Mouse (Mus musculus) spleen, adult 2 months (tissue): Measurements from ENCODE around the gene E2f4. TPM values are rescaled to one million over a fixed set of nuclear protein-coding genes. Genes with fewer than 3 reads are reported as not detected.

Experiments
- DNase-seq, 2 experiments: peaks; one replicate each; pipeline versions ENCODE4 v3.0.0 to v3.0.0-alpha.2; 2012 to 2021; ENCODE audit warnings: low spot score in 2 of 2, low read depth in 1 of 2
- H3K27ac ChIP-seq: fragments of 200-500 bp; 2 replicates; pipeline ENCODE4 v1.5.1; 2012; ENCODE audit warnings: low read length, inconsistent platforms; ENCODE audit not compliant: insufficient read depth
- H3K27me3 ChIP-seq: fragments of 200-500 bp; 2 replicates; pipeline ENCODE4 v1.6.1; 2012; ENCODE audit warnings: mild to moderate bottlenecking, moderate library complexity, low read length, inconsistent platforms; ENCODE audit not compliant: control insufficient read depth, insufficient read depth
- H3K36me3 ChIP-seq: fragments of 200-500 bp; 2 replicates; pipeline ENCODE4 v1.6.1; 2012; ENCODE audit warnings: mild to moderate bottlenecking, low read length, inconsistent platforms; ENCODE audit not compliant: control insufficient read depth, insufficient read depth
- H3K4me1 ChIP-seq: fragments of 200-500 bp; 2 replicates; pipeline ENCODE4 v1.6.1; 2011; ENCODE audit warnings: inconsistent platforms; ENCODE audit not compliant: control insufficient read depth, insufficient read depth, insufficient read length
- H3K4me3 ChIP-seq: fragments of 200-500 bp; 2 replicates; pipeline ENCODE4 v1.5.1; 2011; ENCODE audit warnings: mild to moderate bottlenecking, inconsistent platforms; ENCODE audit not compliant: insufficient read depth, insufficient read length; ENCODE audit errors: extremely low read depth
- CTCF ChIP-seq: fragments of 200-500 bp; IDR thresholded peaks from 2 replicates; pipeline ENCODE4 v1.5.1; 2011; ENCODE audit warnings: mild to moderate bottlenecking, inconsistent platforms; ENCODE audit not compliant: insufficient read depth, insufficient read length, insufficient replicate concordance; ENCODE audit errors: extremely low read depth
- POLR2A ChIP-seq: fragments of 200-500 bp; IDR thresholded peaks from 2 replicates; pipeline ENCODE4 v1.6.1; 2011; ENCODE audit warnings: low read depth, low read length, inconsistent platforms
- WGBS: fragments of 180-500 bp; shearing (Covaris S2); methylation state at CpG from one replicate; pipeline ENCODE4 v1.1.7; 2018; 5-methylcytosine and 5-hydroxymethylcytosine counted together
- polyA plus RNA-seq: library from polyadenylated mRNA; depleted of rRNA; stranded (reverse); fragments of >200 nt; gene quantifications from 2 replicates; pipeline ENCODE4 v1.2.3, GENCODE M21; 2012

Gene E2f4
- polyA plus RNA-seq, 1 experiment = 165 TPM

DNA sequence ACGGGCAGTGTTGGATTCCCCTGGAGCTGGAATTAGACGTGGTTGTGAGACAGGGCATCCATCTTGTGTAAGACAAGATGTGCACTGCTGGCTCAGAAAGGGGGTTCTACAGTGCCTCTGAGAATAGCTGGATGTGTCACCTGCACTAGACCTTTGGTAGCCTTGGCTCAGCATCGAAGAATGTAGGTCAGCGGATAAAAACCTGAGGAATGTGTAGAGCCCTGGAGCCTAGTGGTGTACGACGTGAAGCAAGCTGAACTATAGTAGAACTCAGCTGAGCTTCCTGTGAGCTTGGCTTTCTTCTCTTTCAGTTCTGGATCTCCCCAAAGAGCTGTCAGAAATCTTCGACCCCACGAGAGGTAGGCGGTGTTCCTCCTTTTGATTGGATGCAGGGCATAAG lies 6.4 kb downstream of the E2f4 start:
- peaks cover 39% of the 10 kb centered on the region for H3K36me3 ChIP-seq
- no peak overlapping the region for H3K4me3 ChIP-seq
- DNase-seq = no peak
- no peak overlapping the region for H3K27ac ChIP-seq
- TF ChIP-seq POLR2A = no peak
- no peak for TF ChIP-seq CTCF
- WGBS = 77% methylated on average over 9 of the region's 9 CpGs
- peaks cover 1% of the 10 kb centered on the region; the same call in 1 of the 2 replicates for H3K4me1 ChIP-seq
- no peaks in the 10 kb centered on the region for H3K27me3 ChIP-seq

DNA sequence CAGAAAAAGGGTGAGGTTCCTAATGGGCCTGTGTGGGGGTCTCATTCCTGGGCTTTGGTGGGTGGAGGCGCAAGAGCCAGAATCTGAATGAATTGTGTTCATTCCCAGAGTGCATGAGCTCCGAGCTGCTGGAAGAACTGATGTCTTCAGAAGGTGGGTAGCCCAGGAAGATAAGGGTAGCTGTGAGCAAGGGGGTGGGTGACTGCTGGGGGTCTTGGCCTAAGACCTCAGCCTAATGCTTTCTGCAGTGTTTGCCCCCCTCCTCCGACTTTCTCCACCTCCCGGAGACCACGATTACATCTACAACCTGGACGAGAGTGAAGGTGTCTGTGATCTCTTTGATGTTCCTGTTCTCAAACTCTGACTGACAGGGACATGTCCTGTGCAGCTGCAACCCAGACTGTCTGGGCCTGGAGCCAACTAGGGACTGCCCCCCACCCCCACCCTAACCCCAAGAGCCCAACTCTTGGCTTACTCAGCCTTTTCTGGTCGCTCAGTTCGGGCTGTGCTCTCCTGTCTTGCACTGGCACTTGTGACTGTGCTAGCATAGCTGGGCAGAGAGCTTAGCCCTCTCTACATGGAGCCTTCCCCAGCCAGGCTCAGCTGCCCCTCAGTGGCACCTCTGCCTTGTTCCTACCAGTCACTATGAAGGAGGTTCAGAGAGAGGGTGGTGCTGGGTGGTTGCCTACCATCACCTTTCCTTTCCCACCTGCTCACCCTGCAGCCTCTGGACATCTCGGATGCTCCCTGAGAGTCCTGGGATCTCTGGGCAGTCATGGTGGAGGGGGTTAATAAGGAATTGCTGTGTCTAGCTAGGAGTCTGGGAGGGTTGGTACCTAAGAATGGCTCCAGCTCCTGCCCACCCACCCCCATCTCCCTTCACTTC lies 7.1 kb downstream of the E2f4 start:
- no peak overlapping the region for H3K4me3 ChIP-seq
- H3K36me3 ChIP-seq = peaks cover 37% of the 10 kb centered on the region
- no peak for DNase-seq
- H3K27ac ChIP-seq = peak overlapping the region; percentile 12; the same call in 1 of the 2 replicates
- WGBS = 50% methylated on average over 9 of the region's 9 CpGs
- TF ChIP-seq CTCF = no peak
- no peak for TF ChIP-seq POLR2A
- no peaks in the 10 kb centered on the region for H3K27me3 ChIP-seq
- H3K4me1 ChIP-seq = no peaks in the 10 kb centered on the region; the same call in 1 of the 2 replicates

DNA sequence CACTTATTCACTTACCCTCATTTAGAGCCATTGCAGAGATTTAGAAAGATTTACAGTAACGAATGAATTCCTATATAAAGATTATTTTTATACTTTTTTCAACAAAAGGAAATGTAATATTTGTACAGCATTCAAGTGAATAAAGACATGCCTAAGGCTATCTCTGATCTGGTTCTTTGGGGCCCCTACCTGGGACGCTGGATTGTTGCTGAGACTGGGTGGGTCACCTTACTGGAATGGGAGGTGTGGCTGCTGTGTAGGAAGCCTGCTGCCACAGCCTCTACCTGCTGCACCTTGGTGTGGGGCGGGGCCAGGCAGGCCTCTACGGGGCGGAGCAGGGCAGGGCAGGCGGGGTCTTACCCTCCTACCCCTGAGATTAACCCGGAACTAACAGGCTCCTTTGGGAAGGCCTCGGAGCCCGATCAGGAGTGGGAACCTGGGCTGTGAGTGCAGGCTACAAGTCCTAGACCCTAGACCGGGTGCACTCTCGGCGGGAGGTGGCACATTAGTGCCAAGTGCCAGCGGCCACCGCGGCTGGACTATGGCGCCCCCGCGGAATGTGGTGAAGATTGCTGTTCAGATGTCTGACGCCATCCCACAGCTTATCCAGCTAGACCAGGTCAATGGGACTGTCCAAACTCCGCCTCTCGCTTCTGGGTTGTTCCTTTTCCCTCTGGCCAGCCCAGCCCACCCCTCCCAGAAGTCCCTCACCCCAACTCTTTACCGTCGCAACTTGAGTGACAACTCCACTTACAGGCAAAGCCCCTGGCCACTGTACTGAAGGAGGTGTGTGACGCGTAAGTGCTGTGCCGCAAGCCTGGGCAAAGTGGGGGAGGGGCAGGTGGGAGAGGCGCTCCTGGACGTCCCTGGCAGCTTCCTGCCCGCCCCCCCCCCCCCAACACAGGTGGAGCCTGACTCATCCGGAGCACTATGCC lies 8.0 kb downstream of the E2f4 start, which contains the start of gene Elmo3:
Gene Elmo3 (plus strand): TSS at position 391 of the 935 bp plus-strand sequence.
- TF ChIP-seq CTCF (no peak), POLR2A (no peak)
- Histone ChIP-seq H3K4me1 (no peaks in the 10 kb centered on the region; the same call in 1 of the 2 replicates), H3K36me3 (peaks cover 31% of the 10 kb centered on the region), H3K4me3 (peak within 1 kb of the TSS; percentile 48), H3K27me3 (no peaks in the 10 kb centered on the region), H3K27ac (peak within 1 kb of the TSS; percentile 31)
- WGBS = 21% methylated on average over 30 of the region's 30 CpGs
- DNase-seq = no peak

DNA sequence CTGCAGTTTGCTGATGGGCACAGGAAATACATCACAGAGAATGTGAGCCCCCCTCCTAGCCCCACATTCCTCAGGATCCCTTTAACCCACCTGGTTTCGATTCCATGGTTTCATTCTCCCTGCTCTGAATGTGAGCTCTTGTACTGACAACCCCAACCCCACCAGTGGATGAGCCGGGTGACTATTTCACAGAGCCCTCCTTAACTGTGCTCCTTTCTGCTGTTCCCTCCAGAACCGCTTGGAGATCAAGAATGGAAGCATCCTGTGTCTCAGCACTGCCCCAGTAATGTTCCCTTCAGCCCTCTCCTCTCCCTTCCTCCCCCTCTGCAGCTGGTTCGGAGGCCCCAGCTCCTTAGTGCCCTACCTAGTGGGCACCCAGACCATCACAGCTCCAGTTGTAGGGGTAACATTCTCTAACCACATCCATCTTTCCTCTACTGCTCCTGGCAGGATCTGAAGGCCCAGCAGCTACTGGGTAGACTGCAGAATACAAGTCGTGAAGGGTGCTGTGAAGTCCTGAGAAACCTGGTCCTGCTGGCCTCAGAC lies 8.8 kb downstream of the E2f4 start:
- H3K4me3 ChIP-seq = no peak overlapping the region
- TF ChIP-seq POLR2A (no peak), CTCF (no peak)
- H3K4me1 ChIP-seq = no peaks in the 10 kb centered on the region; the same call in 1 of the 2 replicates
- H3K27ac ChIP-seq = no peak overlapping the region
- WGBS = 53% methylated on average over 5 of the region's 5 CpGs
- no peaks in the 10 kb centered on the region for H3K27me3 ChIP-seq
- no peak for DNase-seq
- H3K36me3 ChIP-seq = peaks cover 26% of the 10 kb centered on the region

DNA sequence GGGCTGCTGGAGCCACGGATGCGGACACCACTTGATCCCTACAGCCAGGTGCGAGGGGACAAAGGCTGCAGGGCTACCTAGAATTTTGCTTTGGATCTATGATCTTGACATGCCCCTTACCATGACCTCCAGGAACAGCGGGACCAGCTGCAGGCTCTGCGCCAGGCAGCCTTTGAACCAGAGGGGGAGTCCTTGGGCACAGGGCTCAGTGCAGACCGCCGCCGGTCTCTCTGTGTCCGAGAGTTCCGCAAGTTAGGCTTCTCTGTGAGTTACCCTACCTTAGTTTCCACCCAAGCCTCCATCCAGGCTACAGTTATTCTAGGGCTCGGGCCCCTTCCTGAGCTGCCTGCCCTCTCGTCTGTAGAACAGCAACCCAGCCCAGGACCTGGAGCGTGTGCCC lies 10.2 kb downstream of the E2f4 start:
- H3K36me3 ChIP-seq = peaks cover 18% of the 10 kb centered on the region
- no peak for TF ChIP-seq POLR2A
- no peak for TF ChIP-seq CTCF
- 98% methylated on average over 13 of the region's 13 CpGs for WGBS

DNA sequence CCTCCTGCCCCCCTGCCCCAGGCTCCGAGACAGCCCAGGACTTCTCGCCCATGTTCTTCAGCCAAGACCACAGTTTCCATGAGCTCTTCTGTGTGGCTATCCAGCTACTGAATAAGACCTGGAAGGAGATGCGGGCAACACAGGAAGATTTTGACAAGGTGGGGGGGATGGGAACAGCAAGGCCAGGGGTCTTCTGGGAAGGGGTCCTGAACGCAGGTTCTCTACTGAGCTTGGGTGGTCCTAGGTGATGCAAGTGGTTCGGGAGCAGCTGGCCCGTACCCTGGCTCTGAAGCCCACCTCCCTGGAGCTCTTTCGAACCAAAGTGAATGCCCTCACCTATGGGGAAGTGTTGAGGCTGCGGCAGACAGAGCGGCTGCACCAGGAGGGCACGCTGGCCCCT lies 11.0 kb downstream of the E2f4 start:
- Histone ChIP-seq H3K4me1 (no peaks in the 10 kb centered on the region; the same call in 1 of the 2 replicates), H3K36me3 (peaks cover 17% of the 10 kb centered on the region), H3K4me3 (no peak overlapping the region), H3K27me3 (no peaks in the 10 kb centered on the region), H3K27ac (no peak overlapping the region)
- DNase-seq = no peak
- TF ChIP-seq CTCF = no peak
- no peak for TF ChIP-seq POLR2A
- 95% methylated on average over 10 of the region's 10 CpGs for WGBS

More for the DNA sequence above, 10.2 kb downstream of the E2f4 start:
- no peak overlapping the region for H3K4me3 ChIP-seq
- H3K27ac ChIP-seq = no peak overlapping the region
- H3K27me3 ChIP-seq = no peaks in the 10 kb centered on the region
- no peaks in the 10 kb centered on the region; the same call in 1 of the 2 replicates for H3K4me1 ChIP-seq
- no peak for DNase-seq
